Mouse (Mus musculus): ENCODE results near the gene Ndufv3.

Gene Ndufv3

DNA sequence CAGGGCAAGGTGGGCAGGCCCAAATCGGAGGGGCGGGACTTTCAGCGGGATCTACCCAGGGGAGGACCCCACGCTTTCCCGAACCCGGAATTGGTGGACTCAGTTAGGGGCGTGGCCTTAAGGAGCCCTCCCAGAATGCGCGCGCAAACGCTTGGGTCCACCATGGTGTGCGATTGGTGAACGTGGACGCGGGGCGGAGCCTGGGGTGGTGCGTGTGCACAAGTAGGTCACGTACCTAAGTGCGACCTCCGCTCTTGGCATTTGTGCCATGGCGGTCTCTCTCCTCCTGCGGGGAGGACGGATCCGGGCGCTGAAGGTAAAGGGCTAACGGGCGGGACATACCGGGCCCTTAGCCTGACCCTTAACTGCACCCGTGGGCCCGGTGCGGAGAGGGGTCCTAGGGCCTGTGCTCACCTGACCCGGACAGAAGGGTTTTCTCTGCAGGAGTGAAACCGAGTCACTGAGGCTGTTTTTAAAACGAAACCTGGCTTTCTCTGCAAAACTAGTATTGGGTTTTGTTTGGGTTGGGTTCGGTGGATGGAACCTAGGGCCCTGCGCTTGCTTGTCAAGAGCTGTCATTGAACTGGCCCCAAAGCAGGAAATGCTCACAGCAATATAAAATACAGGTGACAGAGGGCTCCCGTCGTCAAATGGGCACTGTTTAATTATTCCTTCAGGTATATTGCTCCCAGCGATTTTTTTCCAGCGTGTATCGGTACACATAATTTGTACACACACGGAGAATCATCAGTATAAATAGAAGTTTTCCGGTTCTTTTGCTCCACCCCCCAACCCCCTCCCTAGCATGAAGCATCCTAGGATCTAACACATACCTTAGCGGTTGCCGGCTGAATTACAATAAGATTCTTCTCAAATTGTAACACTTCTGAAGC is at the start of gene Ndufv3, which contains the start of gene Wdr4:
Gene Ndufv3 (plus strand): TSS at position 170 of the 893 bp plus-strand sequence.
Gene Wdr4 (minus strand): TSS at position 35 of the 893 bp plus-strand sequence.
- DNase-seq (ENCODE audit: extremely low spot score, low read depth, low spot score): peak; percentile 98

GRCm38 (mm10) chr17:31470766-31471418 is 49.0 kb upstream of the Ndufv3 start:
- DNase-seq (ENCODE audit: extremely low spot score, low read depth, low spot score): no peak

DNA sequence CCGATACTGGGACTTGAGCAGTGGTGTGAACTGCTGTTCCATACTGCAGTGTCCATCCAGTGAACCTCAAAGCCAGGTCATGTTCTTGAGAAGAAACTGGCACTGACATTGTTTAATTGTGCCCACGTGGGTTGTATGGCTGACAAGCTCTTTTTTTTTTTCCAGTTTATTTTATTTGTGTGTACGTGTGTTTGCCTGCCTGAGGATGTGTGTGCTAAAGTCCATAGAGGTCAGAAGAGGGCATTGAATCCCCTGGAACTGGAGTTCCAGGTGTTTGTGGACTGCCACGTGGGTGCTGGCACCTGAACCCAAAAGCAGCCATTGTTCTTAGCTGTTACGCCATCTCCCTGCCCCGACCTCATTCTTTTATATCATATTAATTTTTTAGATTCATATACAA is 45.5 kb upstream of the Ndufv3 start:
- DNase-seq (ENCODE audit: extremely low spot score, low read depth, low spot score): no peak

DNA sequence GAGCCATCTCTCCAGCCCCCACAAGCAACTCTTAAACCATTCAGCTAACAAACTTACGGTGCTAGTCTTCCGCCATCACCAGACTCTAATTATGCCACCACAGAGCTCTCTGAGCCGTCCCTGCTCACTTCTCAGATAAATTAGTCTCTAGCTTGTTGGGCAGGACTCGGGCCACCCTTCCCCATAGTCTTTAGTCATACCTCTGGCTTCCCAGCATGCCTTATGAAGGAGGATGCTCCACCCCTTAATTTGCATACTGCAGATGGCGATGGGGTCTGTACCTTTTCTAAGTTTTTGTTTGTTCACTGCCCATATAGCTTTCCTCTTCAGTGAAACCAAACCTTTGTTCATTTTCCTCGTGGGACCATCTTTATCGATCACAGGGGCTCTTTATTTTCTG is 41.3 kb upstream of the Ndufv3 start:
- no peak for DNase-seq (ENCODE audit: extremely low spot score, low read depth, low spot score)

- DNase-seq (ENCODE audit: extremely low spot score, low read depth, low spot score): no peak
These were observed 40.6 kb upstream of the Ndufv3 start for GRCm38 (mm10) chr17:31479108-31479844.

DNA sequence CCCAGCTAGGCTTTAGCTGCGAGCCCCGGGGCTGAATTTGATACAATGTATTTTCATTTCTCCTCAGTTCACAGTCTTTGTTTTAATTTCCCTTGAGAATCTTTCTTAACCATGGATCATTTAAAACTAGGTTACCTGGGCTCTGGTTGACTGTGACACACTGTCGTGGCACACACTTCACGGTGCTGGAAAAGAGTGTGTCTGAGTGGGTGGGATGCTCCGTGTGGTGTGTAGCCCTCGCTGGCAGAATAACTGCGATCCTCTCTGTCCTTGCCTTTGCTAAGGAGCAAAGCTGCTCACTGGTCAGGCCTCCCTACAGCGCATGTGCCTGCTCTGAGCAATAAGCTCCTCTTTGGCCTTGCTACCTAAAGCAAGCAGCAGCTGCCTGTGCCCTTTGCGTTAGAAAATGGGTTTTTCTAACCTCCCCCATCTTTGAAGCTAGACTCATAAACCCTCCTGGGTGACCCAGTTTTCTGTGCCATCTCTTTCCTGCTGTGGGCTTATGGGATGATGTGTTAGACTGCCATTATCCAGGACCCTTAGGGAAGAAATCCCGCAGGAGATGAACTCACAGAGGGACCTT is 33.2 kb upstream of the Ndufv3 start:
- no peak for DNase-seq (ENCODE audit: extremely low spot score, low read depth, low spot score)

DNA sequence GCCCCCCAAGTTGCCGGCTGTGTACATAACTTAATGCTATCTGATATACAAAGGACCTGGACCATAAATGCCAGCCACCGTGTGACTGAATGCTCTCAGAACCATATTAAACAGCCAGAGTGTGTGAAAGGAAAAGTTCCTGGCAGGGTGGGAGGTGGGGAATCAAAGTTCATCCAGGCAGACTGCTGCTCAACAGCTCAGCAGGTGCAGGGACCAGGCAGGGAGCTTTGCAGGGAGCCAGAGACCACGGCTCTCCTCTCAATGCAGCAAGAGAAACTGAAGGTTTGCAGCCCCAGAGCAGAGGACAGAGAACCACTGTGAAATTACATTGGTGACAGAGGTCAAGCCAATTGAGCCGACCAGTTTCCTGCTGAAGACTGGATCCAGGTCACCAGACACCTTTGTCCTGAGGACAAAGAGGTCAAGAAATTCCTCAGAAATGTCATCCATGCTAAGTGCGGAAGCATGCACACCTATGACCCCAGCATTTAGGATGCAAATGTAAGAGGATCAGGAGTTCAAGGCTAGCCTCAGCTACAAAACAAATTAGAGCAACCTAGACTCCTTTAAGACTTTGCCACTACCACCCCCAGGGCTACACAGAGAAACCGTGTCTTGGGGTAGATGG is 32.4 kb upstream of the Ndufv3 start:
- no peak for DNase-seq (ENCODE audit: extremely low spot score, low read depth, low spot score)

GRCm38 (mm10) chr17:31491355-31491754 is 28.6 kb upstream of the Ndufv3 start:
- DNase-seq (ENCODE audit: extremely low spot score, low read depth, low spot score): no peak

- DNase-seq (ENCODE audit: extremely low spot score, low read depth, low spot score): peak; percentile 58
These were observed 27.5 kb upstream of the Ndufv3 start for GRCm38 (mm10) chr17:31492416-31492815.

GRCm38 (mm10) chr17:31494989-31495388 is 24.9 kb upstream of the Ndufv3 start:
- DNase-seq (ENCODE audit: extremely low spot score, low read depth, low spot score): no peak

DNA sequence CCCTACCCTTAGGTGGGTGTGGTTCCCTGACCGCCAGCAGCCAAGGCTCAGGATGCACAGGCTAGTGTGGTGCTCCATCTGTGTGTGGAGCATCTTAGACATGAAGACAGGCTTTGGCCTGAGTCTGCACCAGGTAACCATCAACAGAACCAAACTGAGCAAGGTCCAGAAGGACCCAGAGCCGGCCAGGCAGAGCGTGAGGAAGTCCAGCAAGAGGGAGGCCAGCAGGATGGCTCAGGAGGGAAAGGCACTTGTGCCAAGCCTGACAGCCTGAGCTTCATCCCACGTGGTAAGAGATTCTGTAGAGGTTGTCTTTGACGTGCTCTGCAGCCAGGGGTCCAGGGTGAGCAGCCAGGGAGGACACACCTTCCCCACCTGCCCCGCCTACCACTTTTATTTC is 22.2 kb upstream of the Ndufv3 start:
- no peak for DNase-seq (ENCODE audit: extremely low spot score, low read depth, low spot score)

DNA sequence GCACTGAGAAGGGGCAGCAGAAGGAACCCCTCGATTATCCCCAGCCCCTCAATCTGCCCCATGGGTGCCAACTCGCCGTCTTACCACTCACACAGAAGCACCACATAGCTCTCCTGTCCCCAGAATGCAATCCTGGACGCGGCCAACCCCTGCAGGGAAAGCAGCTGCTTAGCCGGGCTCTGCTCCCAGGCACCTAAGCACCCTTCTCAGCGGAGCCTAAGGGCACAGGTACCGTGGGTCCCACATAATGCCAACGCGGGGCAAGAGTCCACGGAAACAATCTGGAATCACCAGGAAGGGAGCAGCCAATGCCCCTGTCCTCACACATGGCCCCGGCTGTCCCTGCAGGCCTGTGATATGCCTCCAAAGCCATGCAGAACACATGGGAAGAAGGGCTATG is 20.2 kb upstream of the Ndufv3 start:
- DNase-seq (ENCODE audit: extremely low spot score, low read depth, low spot score): no peak

- no peak for DNase-seq (ENCODE audit: extremely low spot score, low read depth, low spot score)
These were observed 19.5 kb upstream of the Ndufv3 start for GRCm38 (mm10) chr17:31500416-31500815.

- no peak for DNase-seq (ENCODE audit: extremely low spot score, low read depth, low spot score)
These were observed 19.0 kb upstream of the Ndufv3 start for GRCm38 (mm10) chr17:31500908-31501307.

- no peak for DNase-seq (ENCODE audit: extremely low spot score, low read depth, low spot score)
These were observed 17.5 kb upstream of the Ndufv3 start for GRCm38 (mm10) chr17:31502261-31502927.

- DNase-seq (ENCODE audit: extremely low spot score, low read depth, low spot score): no peak
These were observed 16.6 kb upstream of the Ndufv3 start for GRCm38 (mm10) chr17:31503337-31503736.

- no peak for DNase-seq (ENCODE audit: extremely low spot score, low read depth, low spot score)
These were observed 16.0 kb upstream of the Ndufv3 start for GRCm38 (mm10) chr17:31503936-31504335.

DNA sequence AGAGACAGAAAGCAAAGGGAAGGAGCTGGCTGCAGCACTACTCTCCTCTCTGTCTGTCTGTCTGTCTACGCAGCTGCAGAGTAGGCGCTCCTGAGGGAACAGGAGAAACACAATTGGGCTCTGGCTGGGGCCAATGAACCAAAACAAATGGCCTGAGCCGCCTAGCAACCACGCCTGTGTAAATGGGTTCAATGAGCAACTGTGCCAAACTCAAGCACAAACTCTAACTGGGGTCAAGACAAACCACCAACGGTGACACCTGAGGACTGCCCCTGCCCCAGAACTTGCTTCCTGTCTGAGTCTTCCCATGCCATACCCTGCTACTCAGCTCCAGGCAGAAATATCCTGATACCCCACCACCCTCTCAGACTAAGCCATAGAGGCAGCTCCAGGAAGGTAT is 14.9 kb upstream of the Ndufv3 start:
- DNase-seq (ENCODE audit: extremely low spot score, low read depth, low spot score): no peak

- no peak for DNase-seq (ENCODE audit: extremely low spot score, low read depth, low spot score)
These were observed 13.6 kb upstream of the Ndufv3 start for GRCm38 (mm10) chr17:31506282-31506681.

DNA sequence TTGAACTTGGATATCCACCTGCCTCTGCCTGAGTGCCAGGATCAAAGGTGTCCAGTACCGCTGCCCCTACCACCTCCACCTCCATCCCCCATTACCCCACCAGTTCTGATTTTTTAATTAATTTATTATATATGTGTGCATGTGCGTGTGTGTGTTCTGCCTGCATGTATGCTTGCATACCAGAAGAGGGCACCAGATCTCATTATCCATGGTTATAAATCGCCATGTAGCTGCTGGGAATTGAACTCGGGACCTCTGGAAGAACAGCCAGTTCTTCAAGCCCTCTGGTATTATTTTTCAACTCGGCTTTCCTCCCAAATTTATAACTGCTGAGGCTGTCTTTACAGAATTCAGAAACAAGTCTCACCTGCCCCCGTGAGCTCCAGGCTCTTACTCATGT is 9.0 kb upstream of the Ndufv3 start:
- DNase-seq (ENCODE audit: extremely low spot score, low read depth, low spot score): no peak

Measured in hindlimb bud, embryonic 11.5 days (tissue).